Mouse (Mus musculus): ENCODE measurements around the gene Rtp2. TPM values are rescaled to one million over a fixed set of nuclear protein-coding genes. Genes with fewer than 3 reads are reported as not detected.

The Rtp2 gene
- polyA plus RNA-seq, 1 experiment from 2014 or later, result not detected

- Histone ChIP-seq H3K27me3 (ENCODE audit: control insufficient read depth, insufficient read depth, low read length) (peaks cover 10% of the 10 kb centered on the region), H3K4me1 (ENCODE audit: control insufficient read depth, insufficient read depth, low read length) (no peaks in the 10 kb centered on the region), H3K36me3 (ENCODE audit: control insufficient read depth, insufficient read depth, low read length) (no peaks in the 10 kb centered on the region), H3K9me3 (ENCODE audit: control insufficient read depth, low read length) (no peaks in the 10 kb centered on the region), H3K4me2 (replicated peaks; ENCODE audit: low read depth, low read length) (no peak overlapping the region), H3K4me3 (ENCODE audit: low read length) (no peak overlapping the region), H3K27ac (ENCODE audit: low read depth, low read length) (no peak overlapping the region), H3K9ac (ENCODE audit: low read depth, low read length) (no peak overlapping the region)
- no peak for ATAC-seq (ENCODE audit: low FRiP score, low TSS enrichment)
- 7% methylated on average over 9 of the region's 9 CpGs for WGBS
Observed at GRCm38 (mm10) chr16:23890151-23890550, 42.0 kb downstream of the Rtp2 start.

GRCm38 (mm10) chr16:23887910-23888579 is 44.1 kb downstream of the Rtp2 start:
- Histone ChIP-seq H3K4me3 (ENCODE audit: low read length) (no peak overlapping the region), H3K9ac (ENCODE audit: low read depth, low read length) (no peak overlapping the region), H3K4me1 (ENCODE audit: control insufficient read depth, insufficient read depth, low read length) (no peaks in the 10 kb centered on the region), H3K4me2 (replicated peaks; ENCODE audit: low read depth, low read length) (no peak overlapping the region), H3K27me3 (ENCODE audit: control insufficient read depth, insufficient read depth, low read length) (peaks cover 10% of the 10 kb centered on the region), H3K27ac (ENCODE audit: low read depth, low read length) (no peak overlapping the region), H3K36me3 (ENCODE audit: control insufficient read depth, insufficient read depth, low read length) (no peaks in the 10 kb centered on the region), H3K9me3 (ENCODE audit: control insufficient read depth, low read length) (no peaks in the 10 kb centered on the region)
- no peak for ATAC-seq (ENCODE audit: low FRiP score, low TSS enrichment)
- 71% methylated on average over 10 of the region's 10 CpGs for WGBS

- no peaks in the 10 kb centered on the region for H3K36me3 ChIP-seq (ENCODE audit: control insufficient read depth, insufficient read depth, low read length)
- H3K27me3 ChIP-seq (ENCODE audit: control insufficient read depth, insufficient read depth, low read length), result no peaks in the 10 kb centered on the region
- no peaks in the 10 kb centered on the region for H3K9me3 ChIP-seq (ENCODE audit: control insufficient read depth, low read length)
- H3K9ac ChIP-seq (ENCODE audit: low read depth, low read length), result no peak overlapping the region
- no peak for ATAC-seq (ENCODE audit: low FRiP score, low TSS enrichment)
- no peak overlapping the region for H3K27ac ChIP-seq (ENCODE audit: low read depth, low read length)
- no peaks in the 10 kb centered on the region for H3K4me1 ChIP-seq (ENCODE audit: control insufficient read depth, insufficient read depth, low read length)
- no peak overlapping the region for H3K4me2 ChIP-seq (replicated peaks; ENCODE audit: low read depth, low read length)
- no peak overlapping the region for H3K4me3 ChIP-seq (ENCODE audit: low read length)
- 77% methylated on average over 12 of the region's 12 CpGs for WGBS
Observed at GRCm38 (mm10) chr16:23885098-23885497, 47.1 kb downstream of the Rtp2 start.

Other genes starting within 250 kb of the Rtp2 start
- gene Sst, start 41.4 kb downstream of the Rtp2 start, polyA plus RNA-seq (2014; fragmentation: Nextera tagmentation; extraction: Ambion mirVana), result 0.42 and 0.86 TPM in 2 replicates
- not detected in 2 replicates for gene Gm37419, start 56.1 kb upstream of the Rtp2 start, polyA plus RNA-seq (2014; fragmentation: Nextera tagmentation; extraction: Ambion mirVana)
- 0.73 and 0.91 TPM in 2 replicates for gene Bcl6, start 56.5 kb upstream of the Rtp2 start, polyA plus RNA-seq (2014; fragmentation: Nextera tagmentation; extraction: Ambion mirVana)

All from kidney, embryonic 14.5 days (tissue).